Mouse (Mus musculus): ENCODE results near the gene Inpp4b. TPM values are rescaled to one million over a fixed set of nuclear protein-coding genes. Genes with fewer than 3 reads are reported as not detected.

Gene Inpp4b
- polyA plus RNA-seq, 1 experiment = 0.02 TPM

- no peak overlapping the region for H3ac ChIP-seq (ENCODE audit: control insufficient read depth, insufficient read length, low read depth)
- TF ChIP-seq CEBPB (IDR thresholded peaks at IDR 0.05; ENCODE audit: low read depth) (no peak), MAX (IDR thresholded peaks at IDR 0.05) (no peak), MYOD1 (IDR thresholded peaks at IDR 0.05; ENCODE audit: control insufficient read depth, insufficient read length, low read depth) (no peak), FOSL1 (IDR thresholded peaks at IDR 0.05; ENCODE audit: insufficient read depth, low read length, poor library complexity, severe bottlenecking) (no peak), CTCF (IDR thresholded peaks at IDR 0.05; ENCODE audit: control insufficient read depth, insufficient read depth, insufficient read length) (no peak), MYOG (IDR thresholded peaks at IDR 0.05; ENCODE audit: control insufficient read depth, extremely low read depth, insufficient read length) (no peak), USF1 (IDR thresholded peaks at IDR 0.05; ENCODE audit: low read depth) (no peak)
- H3K27me3 ChIP-seq (ENCODE audit: control insufficient read depth, insufficient read depth, insufficient read length) = no peaks in the 10 kb centered on the region
- H3K36me3 ChIP-seq (ENCODE audit: control insufficient read depth, insufficient read depth) = no peaks in the 10 kb centered on the region
- no peaks in the 10 kb centered on the region for H3K79me2 ChIP-seq (ENCODE audit: control insufficient read depth, insufficient read depth)
- H3K79me3 ChIP-seq (ENCODE audit: low read depth) = no peaks in the 10 kb centered on the region
- no peak overlapping the region for H3K4me3 ChIP-seq (ENCODE audit: insufficient read depth, poor library complexity, severe bottlenecking)
Observed at GRCm38 (mm10) chr8:81345170-81345697, 2.9 kb downstream of the Inpp4b start.

- no peak overlapping the region for H3ac ChIP-seq (ENCODE audit: control insufficient read depth, insufficient read length, low read depth)
- no peak for TF ChIP-seq CEBPB (IDR thresholded peaks at IDR 0.05; ENCODE audit: low read depth)
- no peak for TF ChIP-seq MYOG (IDR thresholded peaks at IDR 0.05; ENCODE audit: control insufficient read depth, extremely low read depth, insufficient read length)
- no peak for TF ChIP-seq CTCF (IDR thresholded peaks at IDR 0.05; ENCODE audit: control insufficient read depth, insufficient read depth, insufficient read length)
- TF ChIP-seq MAX (IDR thresholded peaks at IDR 0.05) = no peak
- no peak for TF ChIP-seq MYOD1 (IDR thresholded peaks at IDR 0.05; ENCODE audit: control insufficient read depth, insufficient read length, low read depth)
- no peak for TF ChIP-seq FOSL1 (IDR thresholded peaks at IDR 0.05; ENCODE audit: insufficient read depth, low read length, poor library complexity, severe bottlenecking)
- TF ChIP-seq USF1 (IDR thresholded peaks at IDR 0.05; ENCODE audit: low read depth) = no peak
- H3K27me3 ChIP-seq (ENCODE audit: control insufficient read depth, insufficient read depth, insufficient read length) = no peaks in the 10 kb centered on the region
- no peaks in the 10 kb centered on the region for H3K79me3 ChIP-seq (ENCODE audit: low read depth)
- H3K79me2 ChIP-seq (ENCODE audit: control insufficient read depth, insufficient read depth) = no peaks in the 10 kb centered on the region
- H3K4me3 ChIP-seq (ENCODE audit: insufficient read depth, poor library complexity, severe bottlenecking) = no peak overlapping the region
- no peaks in the 10 kb centered on the region for H3K36me3 ChIP-seq (ENCODE audit: control insufficient read depth, insufficient read depth)
Observed at GRCm38 (mm10) chr8:81349452-81349851, 7.1 kb downstream of the Inpp4b start.

GRCm38 (mm10) chr8:81353460-81353859 is 11.1 kb downstream of the Inpp4b start:
- no peak for TF ChIP-seq CEBPB (IDR thresholded peaks at IDR 0.05; ENCODE audit: low read depth)
- no peak for TF ChIP-seq MYOD1 (IDR thresholded peaks at IDR 0.05; ENCODE audit: control insufficient read depth, insufficient read length, low read depth)
- no peak for TF ChIP-seq MYOG (IDR thresholded peaks at IDR 0.05; ENCODE audit: control insufficient read depth, extremely low read depth, insufficient read length)
- TF ChIP-seq CTCF (IDR thresholded peaks at IDR 0.05; ENCODE audit: control insufficient read depth, insufficient read depth, insufficient read length) = no peak
- no peak for TF ChIP-seq USF1 (IDR thresholded peaks at IDR 0.05; ENCODE audit: low read depth)
- TF ChIP-seq MAX (IDR thresholded peaks at IDR 0.05) = no peak
- no peak for TF ChIP-seq FOSL1 (IDR thresholded peaks at IDR 0.05; ENCODE audit: insufficient read depth, low read length, poor library complexity, severe bottlenecking)
- H3K36me3 ChIP-seq (ENCODE audit: control insufficient read depth, insufficient read depth) = no peaks in the 10 kb centered on the region

GRCm38 (mm10) chr8:81358108-81358507 is 15.8 kb downstream of the Inpp4b start:
- Histone ChIP-seq H3K4me3 (ENCODE audit: insufficient read depth, poor library complexity, severe bottlenecking) (no peak overlapping the region), H3K36me3 (ENCODE audit: control insufficient read depth, insufficient read depth) (no peaks in the 10 kb centered on the region), H3K27me3 (ENCODE audit: control insufficient read depth, insufficient read depth, insufficient read length) (no peaks in the 10 kb centered on the region), H3K79me3 (ENCODE audit: low read depth) (no peaks in the 10 kb centered on the region), H3ac (ENCODE audit: control insufficient read depth, insufficient read length, low read depth) (no peak overlapping the region), H3K79me2 (ENCODE audit: control insufficient read depth, insufficient read depth) (no peaks in the 10 kb centered on the region)
- TF ChIP-seq MYOD1 (IDR thresholded peaks at IDR 0.05; ENCODE audit: control insufficient read depth, insufficient read length, low read depth) = no peak
- TF ChIP-seq MAX (IDR thresholded peaks at IDR 0.05) = no peak
- no peak for TF ChIP-seq MYOG (IDR thresholded peaks at IDR 0.05; ENCODE audit: control insufficient read depth, extremely low read depth, insufficient read length)
- TF ChIP-seq USF1 (IDR thresholded peaks at IDR 0.05; ENCODE audit: low read depth) = no peak
- TF ChIP-seq CTCF (IDR thresholded peaks at IDR 0.05; ENCODE audit: control insufficient read depth, insufficient read depth, insufficient read length) = no peak

More at GRCm38 (mm10) chr8:81353460-81353859, 11.1 kb downstream of the Inpp4b start:
- H3K79me2 ChIP-seq (ENCODE audit: control insufficient read depth, insufficient read depth) = no peaks in the 10 kb centered on the region
- H3K27me3 ChIP-seq (ENCODE audit: control insufficient read depth, insufficient read depth, insufficient read length) = no peaks in the 10 kb centered on the region
- H3K79me3 ChIP-seq (ENCODE audit: low read depth) = no peaks in the 10 kb centered on the region
- H3K4me3 ChIP-seq (ENCODE audit: insufficient read depth, poor library complexity, severe bottlenecking) = no peak overlapping the region
- H3ac ChIP-seq (ENCODE audit: control insufficient read depth, insufficient read length, low read depth) = no peak overlapping the region

- no peak for TF ChIP-seq CTCF (IDR thresholded peaks at IDR 0.05; ENCODE audit: control insufficient read depth, insufficient read depth, insufficient read length)
- no peak for TF ChIP-seq FOSL1 (IDR thresholded peaks at IDR 0.05; ENCODE audit: insufficient read depth, low read length, poor library complexity, severe bottlenecking)
- TF ChIP-seq USF1 (IDR thresholded peaks at IDR 0.05; ENCODE audit: low read depth) = no peak
- TF ChIP-seq MYOD1 (IDR thresholded peaks at IDR 0.05; ENCODE audit: control insufficient read depth, insufficient read length, low read depth) = no peak
- H3ac ChIP-seq (ENCODE audit: control insufficient read depth, insufficient read length, low read depth) = no peak overlapping the region
- no peaks in the 10 kb centered on the region for H3K79me2 ChIP-seq (ENCODE audit: control insufficient read depth, insufficient read depth)
- H3K36me3 ChIP-seq (ENCODE audit: control insufficient read depth, insufficient read depth) = no peaks in the 10 kb centered on the region
- H3K79me3 ChIP-seq (ENCODE audit: low read depth) = no peaks in the 10 kb centered on the region
- H3K4me3 ChIP-seq (ENCODE audit: insufficient read depth, poor library complexity, severe bottlenecking) = no peak overlapping the region
- no peaks in the 10 kb centered on the region for H3K27me3 ChIP-seq (ENCODE audit: control insufficient read depth, insufficient read depth, insufficient read length)
Observed at GRCm38 (mm10) chr8:81360518-81360917, 18.2 kb downstream of the Inpp4b start.

- no peak overlapping the region for H3ac ChIP-seq (ENCODE audit: control insufficient read depth, insufficient read length, low read depth)
- no peaks in the 10 kb centered on the region for H3K27me3 ChIP-seq (ENCODE audit: control insufficient read depth, insufficient read depth, insufficient read length)
- H3K4me3 ChIP-seq (ENCODE audit: insufficient read depth, poor library complexity, severe bottlenecking) = no peak overlapping the region
- H3K79me2 ChIP-seq (ENCODE audit: control insufficient read depth, insufficient read depth) = no peaks in the 10 kb centered on the region
- TF ChIP-seq FOSL1 (IDR thresholded peaks at IDR 0.05; ENCODE audit: insufficient read depth, low read length, poor library complexity, severe bottlenecking) = no peak
- TF ChIP-seq CEBPB (IDR thresholded peaks at IDR 0.05; ENCODE audit: low read depth) = no peak
- TF ChIP-seq MYOG (IDR thresholded peaks at IDR 0.05; ENCODE audit: control insufficient read depth, extremely low read depth, insufficient read length) = no peak
- no peak for TF ChIP-seq CTCF (IDR thresholded peaks at IDR 0.05; ENCODE audit: control insufficient read depth, insufficient read depth, insufficient read length)
- no peak for TF ChIP-seq MYOD1 (IDR thresholded peaks at IDR 0.05; ENCODE audit: control insufficient read depth, insufficient read length, low read depth)
- TF ChIP-seq MAX (IDR thresholded peaks at IDR 0.05) = no peak
- no peak for TF ChIP-seq USF1 (IDR thresholded peaks at IDR 0.05; ENCODE audit: low read depth)
- H3K79me3 ChIP-seq (ENCODE audit: low read depth) = no peaks in the 10 kb centered on the region
- H3K36me3 ChIP-seq (ENCODE audit: control insufficient read depth, insufficient read depth) = no peaks in the 10 kb centered on the region
Observed at GRCm38 (mm10) chr8:81361162-81361561, 18.8 kb downstream of the Inpp4b start.

Measured in C2C12 (cell line).